Mouse (Mus musculus): ENCODE data around the gene Tmem30b. TPM values are rescaled to one million over a fixed set of nuclear protein-coding genes. Genes with fewer than 3 reads are reported as not detected.

The Tmem30b gene
- polyA plus RNA-seq, 1 experiment from 2014 or later: 3.8 TPM

DNA sequence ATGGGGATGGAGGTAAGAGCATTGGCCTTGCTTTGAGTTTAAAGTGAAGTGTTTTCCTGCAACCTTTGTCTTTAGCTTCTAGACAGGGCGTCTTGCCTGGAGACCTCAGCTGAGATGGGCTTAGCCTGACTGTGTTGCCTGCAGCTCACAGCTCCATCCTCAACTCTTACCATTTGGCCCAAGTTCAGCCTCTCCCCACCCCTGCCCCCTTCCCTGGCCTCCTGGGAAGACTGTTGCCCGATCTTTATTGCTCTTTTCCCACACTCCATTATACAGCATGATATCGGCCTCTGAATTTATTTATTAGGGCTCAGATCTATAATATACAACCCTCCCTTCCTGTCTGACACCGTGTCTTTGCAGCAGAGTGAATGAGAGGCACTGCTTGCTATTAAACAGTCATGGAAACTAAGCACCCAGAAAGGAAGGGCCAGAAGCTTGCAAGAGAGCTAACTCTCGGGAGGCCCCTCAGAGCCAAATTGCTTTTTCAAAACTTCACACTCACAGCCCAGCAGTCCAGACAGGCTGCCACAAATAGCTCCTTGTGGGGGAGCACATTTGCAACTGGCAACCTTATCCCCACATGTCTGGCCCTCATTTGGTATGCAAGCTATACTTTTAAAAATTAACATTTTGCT, 45.4 kb downstream of the Tmem30b start:
- Histone ChIP-seq H3K4me3 (no peak overlapping the region), H3K4me1 (no peaks in the 10 kb centered on the region), H3K36me3 (replicated peaks) (no peaks in the 10 kb centered on the region), H3K9me3 (no peaks in the 10 kb centered on the region), H3K27ac (no peak overlapping the region), H3K27me3 (ENCODE audit: poor library complexity, severe bottlenecking) (no peaks in the 10 kb centered on the region)
- WGBS: 87% methylated on average over 5 of the region's 5 CpGs
- no peak for DNase-seq (ENCODE audit: extremely low spot score, low spot score)

DNA sequence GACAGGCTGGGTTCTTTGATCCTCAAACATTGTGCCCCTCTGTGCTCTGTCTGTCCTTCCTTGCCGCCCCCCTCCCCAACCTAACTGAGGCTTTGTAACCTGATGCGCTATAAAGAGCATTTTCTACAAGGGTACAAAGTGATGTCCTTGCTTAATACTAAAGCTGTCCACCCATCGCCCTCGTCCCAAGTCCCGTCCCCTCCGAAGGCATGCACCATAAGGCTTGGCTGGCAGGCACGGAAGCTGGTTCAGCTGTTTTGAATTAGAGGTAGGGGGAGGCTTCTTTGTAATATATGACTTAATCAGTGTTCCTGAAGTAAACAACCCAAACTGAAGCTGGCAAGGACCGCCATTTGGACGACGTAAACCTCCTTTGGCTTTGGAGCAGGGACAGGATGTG, 51.0 kb downstream of the Tmem30b start:
- Histone ChIP-seq H3K36me3 (replicated peaks) (no peaks in the 10 kb centered on the region), H3K27me3 (ENCODE audit: poor library complexity, severe bottlenecking) (no peaks in the 10 kb centered on the region), H3K9me3 (no peaks in the 10 kb centered on the region), H3K27ac (no peak overlapping the region), H3K4me1 (no peaks in the 10 kb centered on the region), H3K4me3 (no peak overlapping the region)
- 68% methylated on average over 10 of the region's 10 CpGs for WGBS
- no peak for DNase-seq (ENCODE audit: extremely low spot score, low spot score)

DNA sequence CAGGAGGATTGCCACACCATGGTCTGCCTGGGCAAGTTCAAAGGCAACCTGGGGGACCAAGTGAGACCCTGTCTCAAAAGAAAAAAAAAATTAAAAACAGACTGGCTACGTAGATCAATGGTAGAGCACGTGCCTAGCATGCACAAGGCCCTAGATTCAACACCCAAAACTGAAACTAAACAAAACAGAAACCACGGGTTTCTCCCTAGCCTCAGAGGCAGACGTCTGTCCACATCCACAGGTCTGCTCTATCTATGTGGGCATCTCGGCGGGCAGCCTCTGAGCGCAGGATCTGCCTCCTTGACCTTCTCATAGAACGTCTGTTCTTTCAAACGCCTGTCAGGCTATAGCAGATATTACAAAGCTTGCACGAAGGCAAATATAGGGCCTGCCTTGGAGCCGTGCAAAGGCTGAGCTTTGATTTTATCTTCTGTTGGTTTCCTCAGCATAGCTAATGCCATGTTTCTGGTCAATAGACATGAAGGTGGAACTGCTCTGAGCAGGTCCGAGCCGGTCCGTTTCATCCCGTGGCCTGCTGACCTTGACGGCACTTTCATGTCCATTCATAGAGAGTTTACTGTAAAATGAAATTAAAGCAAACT, 52.2 kb downstream of the Tmem30b start:
- Histone ChIP-seq H3K4me3 (no peak overlapping the region), H3K4me1 (no peaks in the 10 kb centered on the region), H3K27me3 (ENCODE audit: poor library complexity, severe bottlenecking) (no peaks in the 10 kb centered on the region), H3K27ac (no peak overlapping the region), H3K9me3 (no peaks in the 10 kb centered on the region), H3K36me3 (replicated peaks) (no peaks in the 10 kb centered on the region)
- no peak for DNase-seq (ENCODE audit: extremely low spot score, low spot score)
- WGBS: 92% methylated on average over 16 of the region's 16 CpGs

Other genes starting within 250 kb of the Tmem30b start
- 3.8 and 4.8 TPM in 2 replicates for gene Prkch, start 38.4 kb upstream of the Tmem30b start, polyA plus RNA-seq (2016; fragmentation: Nextera tagmentation; extraction: Ambion mirVana)

Measured in forebrain, embryonic 10.5 days (tissue).